Mouse (Mus musculus): ENCODE data around the gene Btbd11. TPM values are rescaled to one million over a fixed set of nuclear protein-coding genes. Genes with fewer than 3 reads are reported as not detected.

Btbd11 gene
- 0.34 and 0.39 TPM in 2 replicates for polyA plus RNA-seq (2015; fragmentation: Nextera tagmentation; extraction: Ambion mirVana)

DNA sequence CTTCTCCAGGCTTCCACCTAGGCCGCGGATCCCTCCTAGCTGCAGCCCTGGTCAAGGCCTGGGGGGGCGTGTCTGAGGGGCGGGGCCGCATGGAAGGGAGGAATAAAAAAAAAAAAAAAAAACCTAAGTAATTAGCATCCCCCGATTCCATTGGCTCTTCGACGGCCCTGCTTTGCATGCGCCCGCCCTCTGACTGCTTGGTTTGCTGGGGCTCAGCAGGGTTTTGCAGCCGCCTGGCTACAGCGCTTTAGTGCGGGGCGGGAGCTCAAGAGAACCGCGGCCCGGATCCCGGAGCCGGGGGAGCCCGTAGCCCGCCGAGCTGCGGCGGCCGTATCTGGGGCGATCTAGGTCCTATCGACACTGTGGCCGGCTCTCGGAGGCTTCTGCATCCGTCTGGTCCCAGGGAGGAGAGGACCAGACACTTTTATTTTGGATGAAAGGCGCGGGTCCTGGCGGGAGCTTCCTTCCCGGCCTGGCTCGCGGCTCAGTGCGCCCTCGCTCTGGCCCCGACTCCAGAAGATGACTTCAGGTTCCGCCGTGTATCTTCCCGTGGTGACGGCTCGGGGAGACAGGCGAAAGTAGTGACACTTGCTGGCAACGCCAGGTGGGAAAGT, at the start of gene Btbd11:
TSS of gene Btbd11 (plus strand) at position 210 of the 614 bp plus-strand sequence.
- peaks cover 23% of the 10 kb centered on the region for H3K27me3 ChIP-seq (replicated peaks; ENCODE audit: control insufficient read depth, insufficient read depth, low read length)
- TF ChIP-seq CTCF (IDR thresholded peaks at IDR 0.05; ENCODE audit: low read depth), result peak; percentile 44
- peaks cover 7% of the 10 kb centered on the region; the same call in 1 of the 2 replicates for H3K4me1 ChIP-seq (replicated peaks; ENCODE audit: control insufficient read depth, insufficient read depth, low read length)
- peak within 1 kb of the TSS; percentile 48; the same call in 1 of the 2 replicates for H3K9ac ChIP-seq (ENCODE audit: low read depth, low read length)
- no peaks in the 10 kb centered on the region for H3K36me3 ChIP-seq (ENCODE audit: control insufficient read depth, insufficient read depth)
- 0% methylated on average over 44 of the region's 46 CpGs for WGBS
- peak; percentile 95 for ATAC-seq
- no peaks in the 10 kb centered on the region for H3K9me3 ChIP-seq (ENCODE audit: control insufficient read depth)
- no peak within 1 kb of the TSS for H3K27ac ChIP-seq (ENCODE audit: low read depth, low read length)
- peak within 1 kb of the TSS; percentile 99 for H3K4me2 ChIP-seq (replicated peaks; ENCODE audit: low read depth)
- peak within 1 kb of the TSS; percentile 59 for H3K4me3 ChIP-seq (ENCODE audit: low read depth, low read length)

GRCm38 (mm10) chr10:85338733-85339132, 47.9 kb upstream of the Btbd11 start:
- H3K9me3 ChIP-seq (ENCODE audit: control insufficient read depth), result no peaks in the 10 kb centered on the region
- no peaks in the 10 kb centered on the region for H3K36me3 ChIP-seq (ENCODE audit: control insufficient read depth, insufficient read depth)
- WGBS, result 72% methylated on average over 12 of the region's 12 CpGs
- no peak overlapping the region for H3K4me3 ChIP-seq (ENCODE audit: low read depth, low read length)
- ATAC-seq, result no peak
- TF ChIP-seq CTCF (IDR thresholded peaks at IDR 0.05; ENCODE audit: low read depth), result no peak
- no peak overlapping the region for H3K9ac ChIP-seq (ENCODE audit: low read depth, low read length)
- no peaks in the 10 kb centered on the region for H3K4me1 ChIP-seq (replicated peaks; ENCODE audit: control insufficient read depth, insufficient read depth, low read length)
- H3K27ac ChIP-seq (ENCODE audit: low read depth, low read length), result no peak overlapping the region
- no peak overlapping the region for H3K4me2 ChIP-seq (replicated peaks; ENCODE audit: low read depth)
- H3K27me3 ChIP-seq (replicated peaks; ENCODE audit: control insufficient read depth, insufficient read depth, low read length), result no peaks in the 10 kb centered on the region

DNA sequence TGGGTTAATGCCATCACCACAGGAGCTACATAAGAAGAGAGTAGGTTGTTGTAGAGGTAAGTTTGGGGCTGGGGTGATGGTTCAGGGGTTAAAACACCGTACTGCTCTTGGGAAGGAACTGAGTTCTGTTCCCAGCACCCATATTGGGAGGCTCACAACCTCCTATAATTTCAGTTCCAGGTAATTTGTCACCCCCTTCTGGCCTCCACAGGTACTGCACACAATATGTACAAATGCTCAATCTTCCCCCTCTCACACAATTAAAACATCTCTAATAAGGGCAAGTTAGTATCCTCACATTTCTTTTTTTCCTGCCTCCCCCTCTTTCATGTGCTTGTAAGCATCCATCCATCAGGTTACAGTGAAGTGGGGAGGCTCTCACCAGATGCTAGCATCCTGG, 44.7 kb upstream of the Btbd11 start:
- Histone ChIP-seq H3K4me1 (replicated peaks; ENCODE audit: control insufficient read depth, insufficient read depth, low read length) (no peaks in the 10 kb centered on the region), H3K36me3 (ENCODE audit: control insufficient read depth, insufficient read depth) (no peaks in the 10 kb centered on the region), H3K9ac (ENCODE audit: low read depth, low read length) (no peak overlapping the region), H3K4me2 (replicated peaks; ENCODE audit: low read depth) (no peak overlapping the region), H3K4me3 (ENCODE audit: low read depth, low read length) (no peak overlapping the region), H3K27ac (ENCODE audit: low read depth, low read length) (no peak overlapping the region), H3K9me3 (ENCODE audit: control insufficient read depth) (no peaks in the 10 kb centered on the region), H3K27me3 (replicated peaks; ENCODE audit: control insufficient read depth, insufficient read depth, low read length) (no peaks in the 10 kb centered on the region)
- no peak for ATAC-seq
- WGBS, result 100% methylated on average over 1 of the region's 1 CpGs
- TF ChIP-seq CTCF (IDR thresholded peaks at IDR 0.05; ENCODE audit: low read depth), result peak; percentile 39

DNA sequence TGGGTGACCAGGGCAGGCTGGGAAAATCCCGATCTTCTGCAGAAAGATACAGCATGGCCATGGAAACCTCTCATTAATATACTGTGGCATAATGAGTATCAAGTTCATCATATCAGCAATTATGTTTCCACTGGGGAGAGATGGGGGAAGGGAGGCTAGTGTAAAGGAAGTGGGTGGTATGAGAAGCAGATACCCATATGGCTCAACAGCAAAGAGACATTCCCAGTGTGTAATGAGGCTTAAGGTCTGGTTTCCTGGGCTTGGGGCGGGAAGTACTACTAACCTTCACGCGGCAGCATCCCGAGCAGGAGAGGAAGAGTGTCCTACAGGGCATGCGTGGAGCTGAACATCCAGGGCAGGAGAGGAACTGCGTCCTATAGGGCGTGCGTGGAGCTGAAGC, 39.4 kb upstream of the Btbd11 start:
- H3K36me3 ChIP-seq (ENCODE audit: control insufficient read depth, insufficient read depth), result no peaks in the 10 kb centered on the region
- no peak overlapping the region for H3K4me2 ChIP-seq (replicated peaks; ENCODE audit: low read depth)
- TF ChIP-seq CTCF (IDR thresholded peaks at IDR 0.05; ENCODE audit: low read depth), result no peak
- 88% methylated on average over 9 of the region's 9 CpGs for WGBS
- no peaks in the 10 kb centered on the region for H3K27me3 ChIP-seq (replicated peaks; ENCODE audit: control insufficient read depth, insufficient read depth, low read length)
- no peaks in the 10 kb centered on the region for H3K9me3 ChIP-seq (ENCODE audit: control insufficient read depth)
- no peak for ATAC-seq
- no peak overlapping the region for H3K4me3 ChIP-seq (ENCODE audit: low read depth, low read length)
- no peak overlapping the region for H3K9ac ChIP-seq (ENCODE audit: low read depth, low read length)
- no peaks in the 10 kb centered on the region for H3K4me1 ChIP-seq (replicated peaks; ENCODE audit: control insufficient read depth, insufficient read depth, low read length)
- no peak overlapping the region for H3K27ac ChIP-seq (ENCODE audit: low read depth, low read length)

GRCm38 (mm10) chr10:85352505-85352904, 34.1 kb upstream of the Btbd11 start:
- H3K9me3 ChIP-seq (ENCODE audit: control insufficient read depth), result no peaks in the 10 kb centered on the region
- no peak overlapping the region for H3K4me3 ChIP-seq (ENCODE audit: low read depth, low read length)
- no peak for ATAC-seq
- no peaks in the 10 kb centered on the region for H3K4me1 ChIP-seq (replicated peaks; ENCODE audit: control insufficient read depth, insufficient read depth, low read length)
- 63% methylated on average over 2 of the region's 2 CpGs for WGBS
- no peak overlapping the region for H3K9ac ChIP-seq (ENCODE audit: low read depth, low read length)
- no peak for TF ChIP-seq CTCF (IDR thresholded peaks at IDR 0.05; ENCODE audit: low read depth)
- no peaks in the 10 kb centered on the region for H3K27me3 ChIP-seq (replicated peaks; ENCODE audit: control insufficient read depth, insufficient read depth, low read length)
- no peak overlapping the region for H3K27ac ChIP-seq (ENCODE audit: low read depth, low read length)
- H3K4me2 ChIP-seq (replicated peaks; ENCODE audit: low read depth), result no peak overlapping the region
- H3K36me3 ChIP-seq (ENCODE audit: control insufficient read depth, insufficient read depth), result no peaks in the 10 kb centered on the region

GRCm38 (mm10) chr10:85354270-85354669, 32.3 kb upstream of the Btbd11 start:
- Histone ChIP-seq H3K36me3 (ENCODE audit: control insufficient read depth, insufficient read depth) (no peaks in the 10 kb centered on the region), H3K4me1 (replicated peaks; ENCODE audit: control insufficient read depth, insufficient read depth, low read length) (no peaks in the 10 kb centered on the region), H3K27ac (ENCODE audit: low read depth, low read length) (no peak overlapping the region), H3K9me3 (ENCODE audit: control insufficient read depth) (no peaks in the 10 kb centered on the region), H3K27me3 (replicated peaks; ENCODE audit: control insufficient read depth, insufficient read depth, low read length) (no peaks in the 10 kb centered on the region), H3K4me3 (ENCODE audit: low read depth, low read length) (no peak overlapping the region), H3K9ac (ENCODE audit: low read depth, low read length) (no peak overlapping the region), H3K4me2 (replicated peaks; ENCODE audit: low read depth) (no peak overlapping the region)
- ATAC-seq, result no peak
- 80% methylated on average over 1 of the region's 1 CpGs for WGBS
- no peak for TF ChIP-seq CTCF (IDR thresholded peaks at IDR 0.05; ENCODE audit: low read depth)
